ENCODE assay signal across 16 mouse cellular contexts in the genomic region with DNA sequence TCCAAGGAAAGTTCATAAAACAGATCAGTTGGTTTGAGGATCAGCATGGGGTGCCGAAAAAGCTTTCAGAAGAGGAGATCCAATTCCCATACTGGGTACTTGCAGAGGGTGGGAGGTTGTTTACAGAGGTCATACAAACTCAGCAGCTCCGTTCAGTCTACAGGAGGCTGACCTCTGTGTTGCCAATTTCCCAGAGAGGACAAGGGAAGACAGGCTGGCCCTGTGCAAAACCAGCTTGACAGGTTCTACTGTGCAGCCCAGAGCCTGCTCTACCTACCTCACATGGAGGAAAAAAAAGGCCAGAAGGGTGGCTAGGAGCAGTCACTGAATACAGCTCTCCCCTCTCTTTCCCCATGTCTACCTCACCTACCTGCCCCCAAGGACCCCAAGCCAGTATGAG. TPM values are rescaled to one million over a fixed set of nuclear protein-coding genes. Genes with fewer than 3 reads are reported as not detected.
DNase-seq lines count a peak whose midpoint lies in the region; ATAC-seq lines count a peak whose summit lies in the region.
"Had no signal": no experiment of that assay in that cellular context is flagged by ENCODE, and none has a peak within 500 bp of the region (broad histone marks: within the 10 kb centered on the region; RNA-seq: fewer than 3 reads in every experiment).

No protein-coding gene starts in this region.

- no peaks in the 10 kb centered on the region for H3K9me3 ChIP-seq in embryonic facial prominence, embryonic 10.5 days
- H3K9me3 ChIP-seq in intestine, embryonic 15.5 days, result no peaks in the 10 kb centered on the region
- H3K9me3 ChIP-seq: forebrain, embryonic 15.5 days; heart, embryonic 13.5 days; hindbrain, embryonic 12.5 days had no signal

- WGBS in embryonic facial prominence, embryonic 10.5 days, result 73% methylated on average over 2 of the region's 2 CpGs
- 53% methylated on average over 2 of the region's 2 CpGs for WGBS in intestine, embryonic 15.5 days

- DNase-seq in embryonic facial prominence, embryonic 10.5 days (ENCODE audit: low spot score), result peak; percentile 31
- DNase-seq in kidney, postnatal 10 days, result peak; percentile 62
- DNase-seq in lung, postnatal 14 days, result peak; percentile 29
- no peak for DNase-seq in retina, embryonic 14.5 days (ENCODE audit: low spot score)
- DNase-seq in spleen, postnatal 14 days (ENCODE audit: low spot score in 2 of 2), result no peak
- no peak for DNase-seq in heart, adult 18-20 months
- DNase-seq: cerebellum, adult 2 months; gastrocnemius, postnatal 10 days; layer of hippocampus, adult 9-11 months; spleen, adult 18-20 months had no signal

- peak; percentile 89 for ATAC-seq in intestine, embryonic 15.5 days
- ATAC-seq: forebrain, embryonic 15.5 days; Patski had no signal

- H3K27ac ChIP-seq in embryonic facial prominence, embryonic 10.5 days (replicated peaks), result no peak overlapping the region
- peak overlapping the region; percentile 34; the same call in 1 of the 2 replicates for H3K27ac ChIP-seq in intestine, embryonic 15.5 days
- H3K27ac ChIP-seq: forebrain, embryonic 15.5 days; heart, embryonic 13.5 days; hindbrain, embryonic 12.5 days; midbrain, embryonic 12.5 days had no signal

- H3K4me3 ChIP-seq in embryonic facial prominence, embryonic 10.5 days, result no peak overlapping the region
- no peak overlapping the region for H3K4me3 ChIP-seq in intestine, embryonic 15.5 days (replicated peaks)
- H3K4me3 ChIP-seq: forebrain, embryonic 15.5 days; heart, embryonic 13.5 days; hindbrain, embryonic 12.5 days; midbrain, embryonic 12.5 days had no signal

- peaks cover 28% of the 10 kb centered on the region for H3K4me1 ChIP-seq in embryonic facial prominence, embryonic 10.5 days
- peaks cover 31% of the 10 kb centered on the region for H3K4me1 ChIP-seq in intestine, embryonic 15.5 days (replicated peaks)

- peak overlapping the region; percentile 23 for H3K4me2 ChIP-seq in intestine, embryonic 15.5 days (replicated peaks)
- H3K4me2 ChIP-seq: forebrain, embryonic 15.5 days; heart, embryonic 13.5 days; hindbrain, embryonic 12.5 days; midbrain, embryonic 12.5 days had no signal

- no peaks in the 10 kb centered on the region for H3K27me3 ChIP-seq in embryonic facial prominence, embryonic 10.5 days (replicated peaks; ENCODE audit: low read depth, poor library complexity, severe bottlenecking)
- no peaks in the 10 kb centered on the region for H3K27me3 ChIP-seq in intestine, embryonic 15.5 days (replicated peaks)
- H3K27me3 ChIP-seq: forebrain, embryonic 15.5 days; heart, embryonic 13.5 days; hindbrain, embryonic 12.5 days; midbrain, embryonic 12.5 days; Patski had no signal

- no peak overlapping the region for H3K9ac ChIP-seq in intestine, embryonic 15.5 days
- H3K9ac ChIP-seq: forebrain, embryonic 15.5 days; heart, embryonic 13.5 days; hindbrain, embryonic 12.5 days; midbrain, embryonic 12.5 days had no signal

- peaks cover 44% of the 10 kb centered on the region for H3K36me3 ChIP-seq in embryonic facial prominence, embryonic 10.5 days (replicated peaks)
- no peaks in the 10 kb centered on the region for H3K36me3 ChIP-seq in intestine, embryonic 15.5 days

RNA-seq across cellular contexts. Expression of a gene that starts 7.6 kb away (rescaled TPM):
- 48.5 and 49.1 TPM in 2 replicates for polyA plus RNA-seq in embryonic facial prominence, embryonic 10.5 days (2016; fragmentation: Nextera tagmentation; extraction: Ambion mirVana)
- 44.9 and 45.8 TPM in 2 replicates for polyA plus RNA-seq in intestine, embryonic 15.5 days (2015; fragmentation: Nextera tagmentation; extraction: Ambion mirVana)
- total RNA-seq in heart, adult 18-20 months (2021), result 10 to 100 TPM; 43.3 to 49.9 TPM

RNA-seq across cellular contexts. Expression of a gene that starts 48.7 kb away (rescaled TPM):
- 44.5 and 51.7 TPM in 2 replicates for polyA plus RNA-seq in embryonic facial prominence, embryonic 10.5 days (2016; fragmentation: Nextera tagmentation; extraction: Ambion mirVana)
- polyA plus RNA-seq in intestine, embryonic 15.5 days (2015; fragmentation: Nextera tagmentation; extraction: Ambion mirVana), result 20.4 and 20.5 TPM in 2 replicates
- total RNA-seq in heart, adult 18-20 months (2021), result 10 to 100 TPM; 12.9 to 14.9 TPM

Comparison
In these comparisons a context has a peak if more than half of its experiments do, and no peak if none do; other contexts are left out.
1. DNase-seq: peak in embryonic facial prominence, embryonic 10.5 days (single experiment), kidney, postnatal 10 days (single experiment) and lung, postnatal 14 days (single experiment); none in retina, embryonic 14.5 days (single experiment), spleen, postnatal 14 days (0 of 2) and heart, adult 18-20 months (0 of 2).